Mouse (Mus musculus) liver, embryonic 16.5 days (tissue): ENCODE data around the gene Clcn6. TPM values are rescaled to one million over a fixed set of nuclear protein-coding genes. Genes with fewer than 3 reads are reported as not detected.

Experiments
- ATAC-seq: fragments of 200-750 bp; cut with Nextera tagmentation; 2 replicates; pipeline ENCODE4 v1.8.0; 2017; ENCODE audit warnings: low read depth, mild to moderate bottlenecking, moderate number of reproducible peaks, moderate library complexity
- H3K27ac ChIP-seq: fragments of 300-500 bp; sonication (generic); 2 replicates; pipeline ENCODE4 v1.5.1; 2014; ENCODE audit warnings: mild to moderate bottlenecking, low read length
- H3K27me3 ChIP-seq: fragments of 300-500 bp; sonication (generic); 2 replicates; pipeline ENCODE4 v1.6.1; 2014; ENCODE audit warnings: low read depth, low read length, mixed read lengths; ENCODE audit not compliant: control insufficient read depth, insufficient read depth
- H3K36me3 ChIP-seq: fragments of 300-500 bp; sonication (generic); 2 replicates; pipeline ENCODE4 v1.6.1; 2014; ENCODE audit warnings: mild to moderate bottlenecking; ENCODE audit not compliant: control insufficient read depth, insufficient read depth
- H3K4me1 ChIP-seq: fragments of 300-500 bp; sonication (generic); 2 replicates; pipeline ENCODE4 v1.6.1; 2014; ENCODE audit warnings: low read depth, low read length, mixed read lengths; ENCODE audit not compliant: control insufficient read depth
- H3K4me2 ChIP-seq: fragments of 300-500 bp; sonication (generic); 2 replicates; pipeline ENCODE4 v1.6.1; 2014; ENCODE audit warnings: low read depth, low read length, mixed read lengths
- H3K4me3 ChIP-seq: fragments of 300-500 bp; sonication (generic); 2 replicates; pipeline ENCODE4 v1.5.1; 2014; ENCODE audit warnings: low read depth, mild to moderate bottlenecking, low read length
- H3K9ac ChIP-seq: fragments of 300-500 bp; sonication (generic); 2 replicates; pipeline ENCODE4 v1.6.1; 2014; ENCODE audit warnings: low read depth, low read length
- H3K9me3 ChIP-seq: fragments of 300-500 bp; sonication (generic); replicated peaks from 2 replicates; pipeline ENCODE4 v1.6.1; 2016; ENCODE audit warnings: low read length; ENCODE audit not compliant: control insufficient read depth
- WGBS: fragments of 180-500 bp; shearing (Covaris S2); extraction: QIAGEN DNeasy Blood & Tissue Kit; methylation state at CpG from one replicate; pipeline ENCODE4 v1.1.7; 2014; ENCODE audit not compliant: insufficient replicate concordance; 5-methylcytosine and 5-hydroxymethylcytosine counted together
- polyA plus RNA-seq: library from polyadenylated mRNA; unstranded; fragments of >200 nt; fragmentation: Nextera tagmentation; extraction: Ambion mirVana; gene quantifications from 2 replicates; pipeline ENCODE4 v1.2.1, GENCODE M21; 2015

The Clcn6 gene
- polyA plus RNA-seq, 1 experiment from 2014 or later: 1.8 TPM

DNA sequence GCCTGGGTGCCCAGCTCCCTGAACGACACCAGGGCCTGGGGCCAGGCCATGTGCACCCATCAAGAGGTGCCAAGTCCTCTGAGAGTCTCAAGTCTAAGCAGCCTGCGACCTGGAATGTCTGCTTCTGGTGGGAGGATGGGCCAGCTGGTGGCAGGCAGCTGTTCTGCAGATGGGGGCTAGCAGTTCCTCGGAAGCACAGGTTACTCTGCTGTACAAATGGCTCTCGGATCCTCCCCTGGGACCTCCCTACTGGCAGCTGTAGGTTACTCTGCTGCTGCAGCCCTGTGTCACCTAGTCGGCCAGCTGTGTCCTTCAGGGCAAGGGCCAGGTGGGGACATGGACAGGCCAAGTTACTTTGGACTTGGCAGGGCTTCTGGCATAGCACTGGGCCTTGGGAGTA lies 32.9 kb upstream of the Clcn6 start:
- Histone ChIP-seq H3K9ac (no peak overlapping the region), H3K4me1 (peaks cover 5% of the 10 kb centered on the region), H3K27me3 (no peaks in the 10 kb centered on the region), H3K4me3 (no peak overlapping the region), H3K4me2 (no peak overlapping the region), H3K9me3 (no peaks in the 10 kb centered on the region), H3K27ac (no peak overlapping the region), H3K36me3 (no peaks in the 10 kb centered on the region)
- 60% methylated on average over 5 of the region's 5 CpGs for WGBS
- no peak for ATAC-seq

DNA sequence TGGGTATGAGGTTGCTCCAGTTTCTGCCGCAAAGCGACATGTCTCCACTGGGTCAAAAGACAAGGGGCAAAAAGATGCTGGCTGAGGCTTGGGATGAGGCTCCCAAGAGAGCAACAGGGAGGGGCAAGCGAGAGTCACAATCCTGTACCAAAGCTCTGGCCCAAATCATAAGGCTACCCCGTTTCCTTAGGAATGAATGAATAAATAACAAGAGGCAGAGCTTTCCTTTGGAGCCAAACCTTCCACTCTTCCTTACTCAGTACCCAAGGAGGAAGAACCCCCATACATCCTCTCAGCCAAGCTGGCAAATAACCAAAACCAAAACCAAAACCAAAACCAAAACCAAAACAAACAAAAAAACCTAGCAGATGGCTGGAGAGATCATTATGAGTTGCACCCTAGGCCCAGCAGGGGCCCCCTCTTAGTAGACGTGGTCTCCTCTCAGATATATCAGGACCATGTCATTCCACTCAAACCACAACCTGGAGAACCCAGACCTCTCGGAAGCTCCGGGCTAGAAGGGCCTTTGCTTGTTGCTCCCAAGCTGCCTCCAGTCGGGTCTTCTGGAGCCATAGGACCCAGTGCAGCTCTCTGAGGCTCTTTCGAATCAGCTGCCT lies 31.1 kb upstream of the Clcn6 start:
- WGBS: 57% methylated on average over 9 of the region's 9 CpGs
- ATAC-seq: no peak

DNA sequence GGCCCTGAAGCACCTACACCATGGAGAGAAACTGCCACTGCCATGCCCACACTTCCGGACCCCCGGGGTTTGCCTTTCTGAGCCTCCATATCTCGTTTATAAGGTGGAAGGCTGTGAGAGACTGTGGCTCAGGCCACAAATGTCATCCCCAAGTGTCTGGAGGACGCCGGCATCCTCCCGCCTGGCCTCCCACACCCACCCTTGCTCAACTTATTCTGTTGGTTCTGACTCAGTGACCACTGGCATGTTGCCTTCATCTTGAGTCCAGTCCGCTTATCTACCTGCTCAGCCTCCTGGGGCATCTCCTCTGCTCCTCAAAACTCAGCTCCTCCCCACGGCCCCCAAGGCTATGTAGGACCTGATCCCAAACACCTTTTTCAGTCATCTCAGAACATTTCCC lies 28.7 kb upstream of the Clcn6 start:
- ATAC-seq: no peak
- Histone ChIP-seq H3K4me2 (no peak overlapping the region), H3K27me3 (no peaks in the 10 kb centered on the region), H3K4me3 (no peak overlapping the region), H3K36me3 (no peaks in the 10 kb centered on the region), H3K9ac (no peak overlapping the region), H3K9me3 (no peaks in the 10 kb centered on the region), H3K27ac (no peak overlapping the region), H3K4me1 (no peaks in the 10 kb centered on the region)
- 65% methylated on average over 8 of the region's 8 CpGs for WGBS

More for the DNA sequence above, 31.1 kb upstream of the Clcn6 start:
- Histone ChIP-seq H3K4me1 (no peaks in the 10 kb centered on the region), H3K4me2 (no peak overlapping the region), H3K27ac (no peak overlapping the region), H3K9me3 (no peaks in the 10 kb centered on the region), H3K27me3 (no peaks in the 10 kb centered on the region), H3K4me3 (no peak overlapping the region), H3K9ac (no peak overlapping the region), H3K36me3 (no peaks in the 10 kb centered on the region)

DNA sequence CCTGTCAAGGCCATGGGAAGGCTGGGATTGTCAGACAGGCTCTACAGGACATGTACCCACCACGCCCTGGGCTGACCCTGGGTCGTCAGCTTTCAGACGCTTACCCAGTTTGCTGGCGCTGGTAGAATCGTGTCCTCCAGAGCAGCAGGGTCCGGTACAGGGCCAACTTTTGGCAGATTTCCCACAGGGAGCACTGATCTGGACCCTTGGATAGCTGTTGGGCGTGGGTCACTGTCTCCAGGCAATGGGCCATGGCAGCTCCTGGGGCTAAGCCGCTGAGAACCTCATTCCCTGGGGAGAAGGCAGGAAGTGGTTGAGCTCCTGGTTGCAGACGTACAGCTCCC lies 27.8 kb upstream of the Clcn6 start:
- WGBS: 64% methylated on average over 9 of the region's 9 CpGs
- no peaks in the 10 kb centered on the region for H3K9me3 ChIP-seq
- H3K4me2 ChIP-seq: no peak overlapping the region
- ATAC-seq: 0 out of 2 replicates have a peak, but pooled peaks have one; percentile 10
- H3K4me1 ChIP-seq: no peaks in the 10 kb centered on the region
- no peak overlapping the region for H3K27ac ChIP-seq
- no peaks in the 10 kb centered on the region for H3K27me3 ChIP-seq
- no peak overlapping the region for H3K9ac ChIP-seq
- H3K36me3 ChIP-seq: no peaks in the 10 kb centered on the region
- no peak overlapping the region for H3K4me3 ChIP-seq

DNA sequence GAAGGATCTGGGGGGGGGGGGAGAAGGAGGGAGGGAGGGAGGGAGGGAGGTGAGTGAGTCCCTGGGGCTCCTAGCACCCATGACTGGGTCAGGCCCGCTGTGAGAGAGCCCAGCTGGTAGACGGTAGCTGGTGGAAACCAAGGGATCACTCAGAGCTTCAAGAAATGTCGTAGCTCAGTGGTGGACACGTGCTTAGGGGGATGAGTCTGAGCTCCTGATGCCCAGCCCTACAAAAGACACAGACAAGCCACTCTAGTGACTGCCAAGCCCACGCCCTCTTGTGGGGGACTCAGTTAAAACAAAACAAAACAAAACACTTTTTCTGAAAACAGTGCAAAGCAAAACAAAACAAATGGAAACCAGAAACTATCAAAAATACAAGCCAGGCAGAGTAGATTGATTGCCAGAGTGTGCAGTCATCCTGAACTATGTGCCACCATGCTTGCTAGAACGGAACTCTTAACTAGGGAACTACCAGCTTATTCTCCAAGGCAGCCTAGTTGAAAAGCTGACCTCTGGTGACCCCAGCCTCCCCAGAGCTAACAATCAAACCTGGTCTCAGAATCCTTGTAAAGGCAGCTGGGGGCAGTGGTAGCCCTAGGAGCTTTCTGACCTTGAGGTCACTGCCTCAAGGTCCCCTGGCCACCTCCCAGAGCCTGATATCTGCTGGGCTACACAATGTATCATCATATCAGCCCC lies 27.2 kb upstream of the Clcn6 start:
- ATAC-seq: no peak
- WGBS: 38% methylated on average over 6 of the region's 6 CpGs
- Histone ChIP-seq H3K27me3 (no peaks in the 10 kb centered on the region), H3K4me2 (no peak overlapping the region), H3K36me3 (no peaks in the 10 kb centered on the region), H3K4me1 (peaks cover 4% of the 10 kb centered on the region; the same call in 1 of the 2 replicates), H3K9ac (no peak overlapping the region), H3K27ac (no peak overlapping the region), H3K4me3 (no peak overlapping the region), H3K9me3 (no peaks in the 10 kb centered on the region)

DNA sequence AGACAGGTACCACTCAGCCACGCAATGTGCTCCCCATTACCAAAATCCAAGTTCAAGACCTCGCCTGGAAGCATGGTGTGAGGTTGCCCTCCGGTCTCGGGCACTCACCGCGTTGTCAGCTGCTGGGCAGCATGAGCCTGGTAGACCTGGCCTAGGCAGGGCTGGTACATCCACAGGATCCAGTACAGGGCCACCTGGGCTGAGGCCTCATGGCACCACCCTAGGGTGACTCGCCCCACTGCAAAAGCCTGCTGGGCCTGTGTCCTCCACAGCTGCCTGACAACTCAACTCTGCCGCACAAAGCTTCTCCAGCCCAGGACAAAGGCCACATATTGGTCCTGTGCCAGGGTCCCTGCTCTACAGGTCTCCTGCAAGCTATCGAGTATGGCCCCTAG lies 22.5 kb upstream of the Clcn6 start:
- peaks cover 4% of the 10 kb centered on the region; the same call in 1 of the 2 replicates for H3K4me1 ChIP-seq
- 73% methylated on average over 9 of the region's 9 CpGs for WGBS
- peaks cover 4% of the 10 kb centered on the region; the same call in 1 of the 2 replicates for H3K36me3 ChIP-seq
- H3K9me3 ChIP-seq: no peaks in the 10 kb centered on the region
- H3K4me2 ChIP-seq: no peak overlapping the region
- no peak for ATAC-seq
- no peak overlapping the region for H3K4me3 ChIP-seq
- H3K9ac ChIP-seq: no peak overlapping the region
- no peaks in the 10 kb centered on the region for H3K27me3 ChIP-seq
- no peak overlapping the region for H3K27ac ChIP-seq

DNA sequence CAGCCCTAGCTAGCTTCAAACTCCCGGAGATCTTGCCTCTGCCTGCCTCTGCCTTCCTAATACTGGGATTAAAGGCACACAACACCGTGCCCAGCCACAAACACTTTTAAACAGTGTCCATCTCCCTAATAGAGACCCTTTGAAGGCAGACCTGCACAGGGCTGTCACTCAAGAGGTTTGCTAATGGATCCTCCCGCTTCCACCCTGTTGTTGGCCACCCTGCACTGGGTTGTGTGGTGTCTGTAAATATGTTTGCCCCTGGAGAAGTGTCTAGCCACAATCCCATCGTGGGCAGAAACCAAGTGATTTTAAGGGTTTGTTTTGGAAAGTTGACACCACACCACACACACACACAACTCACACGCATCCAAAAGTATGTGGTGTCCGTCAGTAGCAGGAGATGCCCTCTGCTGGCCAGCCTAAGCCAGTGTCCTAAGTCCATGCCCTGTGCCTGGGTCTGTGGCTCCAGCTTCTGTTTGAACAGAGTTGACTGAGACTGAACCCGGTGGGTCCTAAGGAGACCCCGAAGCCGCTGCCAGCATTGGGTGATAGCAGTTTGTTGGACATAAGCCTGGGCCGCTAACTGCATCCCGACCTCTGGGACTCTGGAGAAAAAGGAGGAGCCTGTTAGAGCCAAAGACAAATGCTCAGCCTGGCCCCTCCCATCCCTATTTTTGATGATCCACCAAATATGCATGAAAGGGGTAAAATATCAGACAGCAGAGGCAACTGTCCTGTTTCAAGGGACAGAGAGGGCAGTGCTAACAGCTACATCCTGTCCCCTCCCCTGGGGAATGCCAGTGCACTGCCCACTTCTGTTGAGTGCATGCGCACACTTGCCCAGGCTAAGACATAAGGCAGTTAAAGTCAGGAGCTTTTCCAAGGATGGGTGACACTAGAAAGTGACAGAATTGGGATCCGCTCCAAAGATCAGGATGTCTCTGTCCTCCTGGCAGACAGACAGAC lies 21.8 kb upstream of the Clcn6 start:
- 45% methylated on average over 13 of the region's 13 CpGs for WGBS
- no peak overlapping the region for H3K9ac ChIP-seq
- ATAC-seq: peak; percentile 31

DNA sequence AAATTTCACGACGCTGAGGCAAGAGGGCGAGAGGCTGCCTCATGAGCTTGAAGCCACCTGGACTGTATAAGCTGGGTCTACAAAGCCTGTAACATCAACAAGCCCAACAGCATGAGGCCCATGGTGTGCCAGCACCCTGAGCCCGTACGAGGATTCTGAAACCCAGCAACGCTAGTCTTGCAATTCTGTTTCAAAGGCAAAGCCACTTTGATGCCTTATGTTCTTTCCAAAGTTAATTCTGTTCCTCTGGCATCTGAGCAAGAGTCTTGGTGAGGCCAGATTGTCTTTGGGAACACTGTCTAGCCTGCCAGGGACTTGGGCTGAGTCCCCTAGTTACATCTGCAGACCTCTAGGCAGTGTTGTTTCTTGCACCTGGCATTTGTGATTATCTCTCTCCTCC lies 20.4 kb upstream of the Clcn6 start:
- Histone ChIP-seq H3K9me3 (no peaks in the 10 kb centered on the region), H3K9ac (no peak overlapping the region), H3K4me3 (no peak overlapping the region), H3K36me3 (peaks cover 15% of the 10 kb centered on the region), H3K4me2 (no peak overlapping the region), H3K27me3 (no peaks in the 10 kb centered on the region), H3K27ac (no peak overlapping the region), H3K4me1 (peaks cover 4% of the 10 kb centered on the region; the same call in 1 of the 2 replicates)
- ATAC-seq: no peak
- 86% methylated on average over 6 of the region's 6 CpGs for WGBS

More for the DNA sequence above, 21.8 kb upstream of the Clcn6 start:
- Histone ChIP-seq H3K4me3 (no peak overlapping the region), H3K27ac (no peak overlapping the region), H3K4me1 (peaks cover 4% of the 10 kb centered on the region; the same call in 1 of the 2 replicates), H3K4me2 (no peak overlapping the region), H3K27me3 (no peaks in the 10 kb centered on the region), H3K36me3 (peaks cover 9% of the 10 kb centered on the region), H3K9me3 (no peaks in the 10 kb centered on the region)
